Mouse (Mus musculus) WW6 (cell line): Measurements from ENCODE around the gene 4922502D21Rik.

Experiments used
- DNase-seq: peaks from one replicate; pipeline ENCODE4 v3.0.0-alpha.2; 2013; ENCODE audit warnings: low read depth, low spot score

The 4922502D21Rik gene

DNA sequence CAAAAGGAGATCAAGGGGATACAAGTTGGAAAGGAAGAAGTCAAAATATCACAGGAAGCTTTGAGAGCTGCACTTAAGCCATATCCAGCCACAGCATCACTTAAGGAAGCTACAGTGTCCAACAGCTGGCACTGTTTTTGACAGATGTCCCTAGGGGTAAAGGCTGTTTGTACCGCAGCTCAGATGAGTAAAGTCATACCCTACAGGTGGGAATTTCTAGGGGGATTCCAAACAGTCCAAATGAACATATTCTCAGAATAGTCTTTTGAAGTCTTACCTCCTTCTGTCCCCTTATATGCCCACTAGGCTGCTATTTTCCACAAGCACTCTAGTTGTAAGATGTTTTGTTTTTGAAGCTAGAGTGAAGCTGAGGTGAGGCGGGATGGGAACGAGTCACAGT is 19.1 kb downstream of the 4922502D21Rik start:
- DNase-seq = no peak

DNA sequence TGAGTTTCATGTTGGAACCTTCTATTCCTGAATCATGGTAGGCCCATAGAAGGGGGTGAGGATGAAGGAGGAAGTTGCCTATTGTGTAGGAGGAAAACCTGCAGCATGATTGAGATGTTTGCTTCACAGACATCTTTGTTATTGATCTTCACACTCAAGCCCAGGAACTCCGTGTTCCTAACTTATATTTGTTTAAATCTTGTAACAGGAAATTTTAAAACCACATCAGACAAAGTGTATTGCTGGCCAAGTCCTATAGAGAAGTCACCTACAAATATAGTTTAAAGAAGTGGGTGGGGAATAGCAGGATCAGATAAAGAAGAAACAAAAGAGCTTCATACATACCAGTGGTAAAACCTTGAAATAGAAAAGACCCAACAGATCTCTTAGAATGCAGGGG is 27.4 kb downstream of the 4922502D21Rik start:
- DNase-seq = no peak

DNA sequence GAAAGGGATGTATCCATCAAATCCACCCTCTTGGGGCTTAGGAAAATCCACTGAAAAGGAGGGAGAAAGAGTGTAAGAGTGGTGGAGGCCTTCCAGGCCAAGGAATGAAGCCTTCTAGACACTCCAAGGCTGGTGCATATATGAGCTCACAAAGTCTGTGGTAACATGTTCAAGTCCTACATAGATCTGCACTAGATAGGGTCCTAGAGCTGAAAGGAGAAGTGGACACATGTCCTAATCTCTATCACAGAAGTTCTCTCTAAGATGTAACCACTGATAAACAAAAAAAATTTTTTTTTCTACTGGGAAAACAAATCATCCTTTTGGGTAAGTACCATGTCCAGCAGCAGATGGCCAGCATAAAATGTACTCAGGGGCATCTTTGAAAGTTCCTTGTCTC is 42.9 kb downstream of the 4922502D21Rik start:
- DNase-seq = no peak

DNA sequence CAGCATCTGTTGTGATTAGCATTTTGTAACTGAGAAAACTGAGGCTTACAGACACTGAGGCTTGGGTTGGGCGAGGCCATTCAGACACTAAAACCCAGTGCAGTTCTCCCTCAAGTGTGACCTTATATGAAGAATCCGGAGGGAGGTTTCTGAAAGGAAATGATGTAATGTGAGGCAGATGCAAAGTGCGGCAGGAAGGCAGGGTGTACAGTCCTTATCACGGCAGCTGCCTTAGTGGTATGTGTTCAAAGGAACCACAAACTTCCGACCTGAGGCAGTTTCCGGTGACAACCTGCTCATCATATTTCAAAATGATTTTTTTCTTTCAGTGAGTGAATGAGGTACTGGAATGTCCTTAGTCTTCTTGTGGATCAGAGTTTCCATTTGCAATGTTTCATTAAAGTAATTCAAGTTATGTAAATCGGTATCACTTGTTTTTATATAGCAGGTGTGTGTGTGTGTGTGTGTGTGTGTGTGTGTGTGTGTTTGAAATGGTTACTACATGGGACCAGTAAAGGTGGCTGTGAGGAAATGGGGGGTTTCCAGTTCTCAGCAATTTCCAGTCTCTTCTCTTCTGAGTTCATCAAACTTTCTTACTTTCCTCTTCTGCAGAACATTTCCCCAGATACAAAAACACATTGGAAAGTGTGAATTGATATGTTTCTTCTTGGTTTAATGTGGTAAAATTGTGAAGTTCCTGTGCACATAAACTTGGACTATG is 47.1 kb downstream of the 4922502D21Rik start:
- DNase-seq = no peak

DNA sequence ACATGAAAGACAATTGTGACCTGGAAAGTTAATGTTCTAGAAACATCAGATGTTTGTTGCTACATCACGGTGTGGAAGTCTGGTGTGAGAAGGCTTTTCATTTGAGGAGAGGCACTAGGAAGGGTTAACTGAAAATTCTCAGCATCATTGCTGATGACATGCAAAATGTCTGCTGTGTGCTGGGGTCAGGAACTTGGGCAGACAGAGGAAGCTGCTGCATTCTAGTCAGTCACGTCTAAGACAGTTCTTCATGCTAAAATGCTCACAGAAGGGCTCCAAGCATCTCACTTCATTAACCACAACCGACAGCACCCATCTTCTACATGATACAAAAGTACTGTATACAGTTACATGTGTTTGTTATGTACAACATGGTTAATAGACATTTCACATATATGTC is 48.3 kb downstream of the 4922502D21Rik start:
- DNase-seq = no peak

DNA sequence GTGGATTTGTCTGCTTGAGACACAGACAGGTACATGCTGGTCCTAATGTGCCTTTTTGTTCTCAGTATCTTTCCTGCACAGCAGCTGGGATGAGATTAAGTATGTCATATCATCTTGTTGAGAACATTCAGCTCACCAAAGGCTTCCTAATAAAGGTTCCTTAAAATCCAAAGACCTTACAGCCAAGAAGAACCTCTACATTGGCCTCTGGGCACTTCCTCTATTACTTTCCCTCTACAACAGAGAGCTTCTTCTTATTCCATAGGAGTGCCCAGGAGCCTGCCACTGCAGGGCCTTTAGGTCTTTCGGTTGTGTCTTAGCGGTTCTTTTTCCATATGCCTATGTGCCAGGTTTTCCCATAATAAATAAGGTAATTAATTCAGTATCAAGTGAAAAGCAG is 55.1 kb downstream of the 4922502D21Rik start:
- no peak for DNase-seq

DNA sequence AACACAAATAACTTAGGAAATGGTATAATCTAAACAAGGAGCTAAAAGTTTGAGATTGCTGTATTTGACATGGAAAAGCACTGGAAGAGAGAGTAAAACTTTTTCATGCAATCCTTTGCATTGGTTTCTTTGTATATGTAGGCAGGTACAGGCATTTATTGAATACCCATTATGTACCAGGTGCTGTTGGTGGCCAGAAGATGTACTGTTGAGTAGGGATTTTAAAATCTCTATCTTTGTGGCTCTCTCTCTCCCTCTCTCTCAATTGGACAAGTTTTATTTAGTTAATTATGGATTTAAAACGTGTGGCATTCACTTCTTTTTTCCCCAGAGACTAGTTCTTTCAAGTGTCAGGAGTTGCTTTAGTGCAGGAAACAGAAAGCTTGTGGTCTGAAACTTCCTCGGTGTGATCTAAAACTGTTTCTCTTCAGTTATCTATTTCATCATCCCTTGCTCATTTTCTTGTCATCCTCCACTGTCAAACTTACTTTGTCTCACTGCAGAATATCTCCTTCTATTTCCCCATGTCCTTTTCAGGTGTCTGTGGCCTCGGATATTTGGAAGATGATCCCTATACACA is 55.9 kb downstream of the 4922502D21Rik start:
- no peak for DNase-seq

DNA sequence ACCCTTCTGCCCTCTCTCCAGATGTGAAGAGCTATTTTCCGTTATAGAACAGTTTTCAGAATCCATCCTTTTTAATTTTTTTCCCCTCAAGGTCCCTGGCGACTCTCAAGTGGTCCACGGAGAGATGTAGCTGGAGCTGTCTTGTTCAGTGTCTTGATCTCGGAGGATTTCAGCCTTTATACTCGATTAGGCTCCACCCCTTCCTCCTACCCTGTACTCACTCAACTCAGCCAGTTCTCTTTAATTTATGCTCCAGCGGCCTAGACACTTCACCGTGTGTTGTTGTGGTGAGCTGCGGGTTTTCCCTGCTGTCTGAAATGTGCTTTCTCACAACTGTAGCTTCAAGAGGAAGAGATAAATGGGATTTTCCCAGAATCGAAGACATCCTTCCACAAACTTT is 56.4 kb downstream of the 4922502D21Rik start, which contains the start of gene Cd69:
TSS of gene Cd69 (minus strand) at position 217 of the 400 bp plus-strand sequence.
- DNase-seq = no peak

DNA sequence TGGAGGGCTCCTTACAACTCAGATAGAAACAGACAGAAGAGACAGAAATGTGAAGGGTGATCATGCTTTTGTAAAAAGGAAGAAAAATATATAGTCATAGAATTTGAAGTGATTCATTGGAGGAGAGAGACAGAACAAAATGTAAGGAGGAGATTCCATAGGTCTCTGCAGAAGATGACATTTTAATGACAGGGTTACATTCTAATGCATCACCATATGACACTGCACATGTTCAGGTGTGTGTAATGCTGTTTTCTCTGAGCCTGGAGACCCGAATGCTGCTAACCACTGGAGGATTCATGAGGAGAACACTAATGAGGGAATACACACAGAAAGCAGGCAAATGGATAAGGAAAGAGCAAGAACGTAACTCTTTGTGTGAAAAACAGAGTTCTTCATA is 57.1 kb downstream of the 4922502D21Rik start:
- no peak for DNase-seq

DNA sequence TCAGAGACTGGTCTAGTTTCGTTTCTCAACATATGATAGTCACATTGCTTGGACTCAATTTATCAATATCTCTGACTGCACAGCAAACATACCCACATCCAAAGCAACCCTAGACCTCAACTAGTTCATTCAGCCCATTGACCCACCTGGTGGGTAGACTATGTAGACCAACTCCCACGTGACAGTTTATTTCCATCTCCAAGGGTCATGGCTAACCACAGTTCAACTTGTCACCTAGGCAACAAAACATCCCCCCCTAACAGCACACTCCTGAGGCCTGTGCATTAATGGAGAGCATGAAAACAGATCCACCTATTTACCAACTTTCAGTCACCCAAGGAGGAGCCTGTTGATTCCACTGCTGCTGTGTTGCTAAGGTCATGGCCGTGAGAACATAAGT is 57.9 kb downstream of the 4922502D21Rik start:
- DNase-seq = no peak
